Mouse (Mus musculus) cerebral cortex, adult 2 months (tissue): Measurements from ENCODE around the gene Spaca4.

Experiments used
- WGBS: fragments of 180-500 bp; shearing (Covaris S2); methylation state at CpG from one replicate; pipeline ENCODE4 v1.1.7; 2018; 5-methylcytosine and 5-hydroxymethylcytosine counted together

Spaca4 gene

DNA sequence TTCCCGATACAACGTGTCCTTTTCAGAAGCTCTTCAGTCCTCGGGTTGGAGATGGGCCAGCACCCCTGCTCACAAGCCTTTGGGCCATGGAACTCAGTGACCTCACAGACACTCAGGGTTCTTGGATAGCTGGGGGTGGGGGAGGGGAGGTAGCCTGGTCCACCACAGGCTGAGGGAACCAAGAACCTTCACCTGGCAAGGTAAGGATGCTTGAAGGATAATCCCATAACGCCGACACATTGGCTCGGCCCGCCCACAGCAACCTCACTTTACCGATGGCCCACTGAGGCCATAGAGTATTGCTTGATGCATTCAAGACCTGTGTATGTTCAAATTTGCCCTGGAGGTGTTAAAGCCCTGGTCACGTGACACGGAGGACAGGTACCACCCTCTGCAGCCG lies at the start of gene Spaca4:
TSS of gene Spaca4 (minus strand) at position 101 of the 400 bp plus-strand sequence.
- 92% methylated on average over 11 of the region's 11 CpGs for WGBS

DNA sequence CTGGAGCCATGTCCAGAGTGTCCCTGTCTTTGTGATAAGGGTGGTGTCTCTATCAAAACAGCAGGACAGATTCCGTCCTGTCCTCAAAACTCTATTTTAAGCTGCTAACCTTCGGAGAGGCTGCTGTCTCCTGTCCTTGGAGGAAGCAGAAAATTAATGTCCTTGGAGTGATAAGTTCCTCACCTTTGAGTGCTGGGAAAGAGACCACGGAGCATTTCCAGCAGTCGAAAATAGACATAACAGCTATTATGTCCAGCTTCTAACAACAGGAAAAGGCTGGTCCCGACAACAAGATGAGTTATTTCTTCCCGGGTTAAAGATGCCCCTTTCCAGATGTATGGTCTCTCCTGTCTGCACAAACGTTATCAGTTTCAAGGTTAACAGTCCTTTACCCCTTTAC lies 49.6 kb upstream of the Spaca4 start:
- 81% methylated on average over 7 of the region's 7 CpGs for WGBS

DNA sequence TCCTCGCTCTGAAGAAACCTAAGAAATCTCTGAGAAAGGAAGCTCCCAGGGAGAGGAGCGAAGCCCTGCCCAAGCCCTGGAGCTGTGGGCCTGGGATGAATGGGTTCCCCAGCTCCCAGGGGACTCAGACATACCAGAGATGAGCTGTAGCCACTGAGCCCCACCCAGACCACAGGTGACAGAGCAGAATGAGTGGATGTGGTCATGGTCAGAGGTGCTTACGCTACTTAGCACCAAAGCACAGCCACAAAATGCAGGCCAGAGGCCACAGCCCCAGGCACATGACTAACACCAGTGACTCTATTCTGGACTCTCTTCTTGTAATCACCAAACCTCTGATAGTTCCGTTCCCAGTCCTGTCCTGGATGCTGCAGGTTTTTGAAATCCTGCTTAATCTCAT lies 45.5 kb upstream of the Spaca4 start:
- WGBS, result 70% methylated on average over 4 of the region's 4 CpGs

DNA sequence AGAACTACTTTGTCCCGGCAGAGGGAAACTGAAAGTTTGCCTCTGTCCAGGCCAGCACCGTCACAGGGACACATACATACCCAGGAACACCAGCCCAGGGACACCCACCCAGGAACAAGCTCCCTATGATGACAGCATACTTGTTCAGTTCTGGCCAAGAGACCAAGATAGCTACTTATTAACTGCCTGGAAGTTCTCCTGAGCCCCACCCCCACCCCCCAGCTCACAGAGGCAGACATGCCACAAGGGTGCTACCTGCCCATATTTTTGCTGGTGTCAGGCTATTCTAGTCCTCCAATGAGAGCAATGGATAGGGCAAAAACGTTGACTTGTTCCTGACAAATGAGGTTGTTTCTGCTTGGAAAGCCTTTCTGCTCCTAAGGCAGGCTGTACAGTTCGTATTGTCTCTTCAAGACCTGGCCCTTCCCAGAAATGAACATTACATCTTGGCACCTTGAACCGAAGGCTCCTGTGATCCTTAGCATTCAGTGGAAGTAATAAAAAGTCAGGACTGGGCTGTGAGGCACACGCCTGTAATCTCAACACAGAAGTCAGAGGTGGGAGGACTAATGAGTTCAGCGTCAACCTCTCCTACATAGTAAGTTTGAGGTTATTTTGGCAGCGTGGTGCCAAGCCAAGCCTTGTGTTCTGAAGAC lies 44.9 kb upstream of the Spaca4 start:
- 76% methylated on average over 8 of the region's 8 CpGs for WGBS

DNA sequence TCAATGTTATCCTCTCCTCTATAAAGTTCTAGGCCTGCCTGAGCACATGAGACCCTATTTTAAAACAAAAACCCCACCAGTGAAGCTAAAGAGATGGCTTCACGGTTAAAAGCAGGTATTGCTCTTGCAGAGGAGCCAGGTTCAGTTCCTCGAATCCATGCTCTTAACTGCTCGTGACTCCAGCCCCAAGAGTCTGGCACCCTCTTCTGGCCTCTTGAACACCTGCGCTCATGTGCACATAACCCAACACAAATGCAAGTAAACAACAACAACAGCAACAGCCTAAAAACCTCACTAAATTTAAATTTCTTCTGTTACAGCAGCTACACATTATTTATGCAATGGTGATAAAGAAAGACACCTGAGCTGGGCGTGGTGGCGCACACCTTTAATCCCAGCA lies 41.9 kb upstream of the Spaca4 start:
- WGBS, result 97% methylated on average over 6 of the region's 6 CpGs

DNA sequence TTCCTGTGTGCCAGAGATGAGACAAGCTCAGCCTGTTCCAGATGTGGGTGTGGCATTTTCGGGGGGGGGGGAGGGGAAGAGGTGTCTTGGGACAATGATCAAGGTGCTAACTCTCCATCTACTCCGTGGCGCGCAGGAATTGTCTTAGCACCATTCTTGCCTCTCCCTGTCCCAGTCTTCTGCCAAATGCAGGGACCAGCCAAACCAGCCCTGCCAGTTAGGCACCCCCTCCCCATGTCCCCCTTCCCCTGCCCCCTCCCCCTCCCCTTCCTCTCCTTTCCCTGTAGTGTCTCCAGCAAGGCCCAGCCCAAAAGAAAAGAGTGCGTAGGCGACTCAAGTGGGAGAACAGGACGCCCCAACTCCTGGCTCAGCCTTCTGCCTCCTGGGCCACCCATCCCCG lies 41.2 kb upstream of the Spaca4 start:
- 64% methylated on average over 8 of the region's 8 CpGs for WGBS

DNA sequence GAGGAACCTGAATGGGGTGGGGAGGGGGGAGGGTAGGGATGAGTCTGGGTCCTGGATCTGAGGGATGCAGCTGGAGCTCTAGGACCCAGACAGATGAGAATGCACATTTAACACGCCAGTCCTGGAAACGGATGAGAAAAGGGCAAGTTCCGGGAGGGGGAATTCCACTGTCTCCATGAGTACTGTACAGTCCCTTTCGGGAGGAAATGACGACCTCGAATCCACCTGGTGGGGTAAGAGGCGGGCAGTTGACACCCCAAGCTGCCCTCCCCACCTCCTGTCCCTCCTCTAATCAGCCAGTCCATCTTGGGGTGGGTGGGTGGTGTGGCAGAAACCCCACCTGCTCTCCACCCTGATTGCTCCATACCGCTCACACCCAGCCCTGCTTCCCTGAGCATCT lies 40.4 kb upstream of the Spaca4 start:
- WGBS, result 66% methylated on average over 8 of the region's 8 CpGs

DNA sequence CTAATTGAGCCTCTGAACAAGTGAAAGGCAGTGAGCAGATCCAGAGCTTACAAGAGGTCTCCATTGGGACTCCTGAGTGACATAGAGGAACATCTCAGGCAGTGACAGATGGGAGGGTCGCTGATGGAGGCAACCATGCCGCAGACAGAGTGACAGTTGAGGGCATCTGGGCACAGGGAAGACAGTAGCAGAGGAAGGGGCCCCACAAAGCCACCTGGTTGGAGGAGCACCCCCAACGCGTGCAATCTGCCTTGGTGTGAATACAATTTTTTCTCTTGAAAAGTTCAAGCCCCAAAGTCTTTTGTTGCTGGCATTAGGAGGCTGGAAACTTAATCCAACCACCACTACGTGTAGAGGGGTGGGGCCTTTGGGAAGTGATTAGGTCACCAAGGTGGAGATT lies 34.5 kb upstream of the Spaca4 start:
- WGBS, result 78% methylated on average over 5 of the region's 5 CpGs

DNA sequence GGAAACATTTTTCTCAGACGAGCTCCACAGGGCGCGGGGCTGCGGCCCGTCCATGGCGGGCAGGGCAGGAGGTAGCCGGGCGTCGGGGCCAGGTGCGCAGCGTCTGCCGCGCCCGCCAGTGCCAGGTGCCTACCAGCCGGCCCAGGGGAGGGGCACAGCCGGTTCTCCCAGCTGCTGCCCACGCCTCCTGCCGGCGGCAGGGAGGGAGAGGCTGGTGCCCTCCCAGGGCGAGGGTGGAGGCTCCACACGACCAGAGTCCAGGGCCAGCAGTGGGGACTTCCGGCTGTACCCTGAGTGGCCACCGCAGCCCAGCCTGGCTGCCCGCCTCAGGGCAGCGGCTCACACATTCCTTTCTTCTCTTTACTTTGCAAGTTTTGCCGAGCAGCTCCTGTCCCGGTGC lies 33.8 kb upstream of the Spaca4 start:
- 16% methylated on average over 25 of the region's 27 CpGs for WGBS

DNA sequence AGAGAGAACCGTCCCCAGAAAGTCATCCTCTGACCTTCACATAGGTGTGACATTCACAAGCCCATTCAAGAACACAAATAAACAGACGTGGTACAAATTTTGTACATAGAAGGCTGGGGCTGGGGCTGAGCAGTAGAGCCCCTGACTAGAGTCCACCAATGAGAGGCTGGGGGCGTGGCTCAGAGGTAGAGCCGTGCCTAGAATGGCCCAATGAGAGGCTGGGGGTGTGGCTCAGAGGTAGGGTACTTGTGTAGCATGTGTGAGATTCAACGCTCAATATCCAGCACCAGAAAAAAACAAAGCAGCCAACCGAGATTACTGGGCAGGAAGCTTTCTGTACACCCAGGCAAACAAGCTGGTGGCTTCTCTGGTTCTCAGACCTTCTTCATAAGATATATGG lies 30.1 kb upstream of the Spaca4 start:
- 68% methylated on average over 6 of the region's 6 CpGs for WGBS

DNA sequence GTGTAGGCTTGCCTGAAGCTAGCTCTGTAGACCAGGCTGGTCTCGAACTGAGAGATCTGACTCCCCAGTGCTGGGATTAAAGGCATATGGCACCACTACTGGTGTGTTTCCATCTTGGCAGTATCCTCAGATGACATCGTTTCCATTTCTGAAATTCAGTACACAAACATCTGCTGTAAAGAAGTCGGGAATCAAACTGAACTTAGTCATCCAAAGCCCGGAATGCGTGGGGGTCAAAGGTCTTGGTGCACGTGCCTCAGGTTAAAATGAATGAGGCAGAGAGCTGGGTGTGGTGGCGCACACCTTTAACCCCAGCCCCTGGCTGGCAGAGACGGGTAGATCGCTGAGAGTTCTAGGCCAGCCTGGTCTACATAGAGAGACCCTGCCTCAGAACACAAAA lies 24.5 kb upstream of the Spaca4 start:
- WGBS, result 64% methylated on average over 9 of the region's 9 CpGs

DNA sequence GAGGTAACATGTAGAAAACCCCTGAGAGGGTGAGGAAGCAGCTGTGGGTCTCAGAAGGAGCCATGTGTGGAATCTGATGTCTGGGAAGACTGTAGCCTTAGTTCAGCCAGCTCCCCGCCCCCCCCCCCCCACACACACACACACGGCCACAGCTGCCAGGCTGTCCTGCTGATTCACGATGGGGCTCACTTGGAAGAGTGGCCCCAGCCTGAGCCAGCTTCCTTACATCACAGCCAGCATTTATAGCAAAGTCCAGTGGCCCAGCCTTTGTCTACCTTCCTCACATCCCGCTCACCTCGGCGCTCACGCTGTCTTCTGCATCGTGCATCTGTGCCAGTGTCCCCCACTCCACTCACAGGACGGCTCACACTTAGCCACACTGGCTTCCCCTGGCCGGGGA lies 23.8 kb upstream of the Spaca4 start:
- WGBS, result 45% methylated on average over 10 of the region's 10 CpGs

DNA sequence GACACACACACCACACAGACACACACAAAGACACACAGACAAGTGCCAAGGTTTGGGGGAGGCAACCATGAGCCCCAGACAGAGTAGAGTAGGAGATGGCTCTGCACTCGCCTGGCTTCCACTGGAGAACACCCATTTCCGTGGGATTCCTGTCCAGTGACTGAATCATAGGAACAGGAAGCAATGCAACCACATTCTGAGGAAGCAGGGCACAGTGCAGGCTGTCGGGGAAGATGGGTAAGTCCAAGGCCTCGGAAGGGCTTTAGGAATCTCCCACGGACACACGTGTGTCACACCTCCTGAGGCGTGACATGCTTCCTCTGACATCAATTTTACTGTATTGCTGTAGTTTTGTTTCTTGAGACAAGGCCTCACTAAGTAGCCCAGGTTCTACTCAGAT lies 22.5 kb upstream of the Spaca4 start:
- WGBS, result 68% methylated on average over 7 of the region's 7 CpGs

DNA sequence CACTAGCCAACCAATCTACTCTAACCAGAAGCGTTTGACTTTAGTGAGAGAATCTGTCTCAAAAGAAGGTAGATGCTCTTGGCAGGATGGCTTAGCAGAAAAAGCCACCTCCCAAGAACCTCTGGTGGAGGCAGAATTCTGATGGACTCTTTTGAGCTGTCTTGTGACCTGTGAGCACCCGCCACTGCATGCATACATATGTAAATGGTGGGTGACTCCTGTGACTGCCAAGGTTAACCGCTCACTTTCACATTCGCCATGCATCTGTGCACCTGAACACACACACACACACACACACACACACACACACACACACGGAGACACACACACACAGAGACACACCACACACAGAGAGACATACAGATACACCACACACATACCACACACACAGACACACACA lies 21.8 kb upstream of the Spaca4 start:
- 88% methylated on average over 5 of the region's 5 CpGs for WGBS

DNA sequence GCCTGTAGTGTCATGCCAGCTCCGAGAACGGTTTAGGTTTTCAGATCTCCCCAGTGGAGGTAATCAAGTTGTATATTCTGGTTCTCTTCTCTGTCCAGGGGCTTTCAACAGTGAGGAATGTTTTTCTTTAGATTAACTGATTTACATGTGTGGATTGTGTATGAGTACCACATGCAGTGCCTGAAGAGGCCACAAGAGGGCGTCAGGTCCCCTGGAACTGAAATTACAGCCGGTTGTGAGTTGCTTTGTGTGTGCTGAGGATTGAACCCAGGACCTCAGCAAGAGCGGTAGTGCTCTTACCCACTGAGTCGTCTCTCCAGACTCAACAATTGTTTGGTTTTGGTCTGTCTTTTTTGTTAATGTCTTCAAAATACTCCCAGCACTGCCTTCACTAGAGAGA lies 20.9 kb upstream of the Spaca4 start:
- WGBS, result 66% methylated on average over 6 of the region's 6 CpGs

DNA sequence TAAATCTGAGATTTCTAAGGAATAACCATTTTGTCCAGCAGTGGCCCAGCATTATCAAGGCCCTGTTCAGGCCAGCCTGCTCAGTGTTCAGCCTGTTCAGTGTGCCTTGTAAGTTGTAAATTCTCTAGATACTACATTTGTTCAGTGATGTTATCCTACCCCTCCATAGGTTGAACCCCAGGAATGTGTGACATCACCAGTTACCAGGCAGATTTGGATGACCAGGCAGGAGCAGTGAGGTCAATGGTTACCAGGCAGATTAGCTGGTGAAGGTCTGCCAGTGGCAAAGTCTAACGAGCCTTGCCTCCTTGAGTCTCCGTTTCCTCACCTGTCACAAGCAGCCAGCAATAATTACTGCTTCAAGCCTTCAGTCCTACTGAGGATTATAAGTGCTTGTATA lies 18.8 kb upstream of the Spaca4 start:
- 62% methylated on average over 2 of the region's 2 CpGs for WGBS

DNA sequence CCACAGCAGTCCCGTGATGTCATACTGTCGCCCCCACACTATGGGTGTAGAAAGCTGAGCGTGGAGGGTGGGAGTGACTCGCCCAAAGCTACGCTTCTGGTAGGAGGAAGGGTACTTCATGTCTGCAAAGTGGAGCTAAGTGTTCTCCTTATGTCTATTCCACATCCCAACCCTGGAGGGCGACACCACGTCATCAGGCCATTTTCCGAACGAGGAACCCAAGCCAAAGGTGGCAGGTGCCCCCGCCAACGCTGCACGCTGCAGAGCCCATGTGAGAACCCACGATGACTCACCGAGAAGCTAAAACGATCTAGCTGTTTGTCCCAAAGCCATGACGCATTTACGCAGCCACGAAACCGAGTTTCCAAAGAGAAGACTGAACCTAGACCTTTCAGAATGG lies 16.7 kb upstream of the Spaca4 start:
- WGBS, result 18% methylated on average over 19 of the region's 19 CpGs

DNA sequence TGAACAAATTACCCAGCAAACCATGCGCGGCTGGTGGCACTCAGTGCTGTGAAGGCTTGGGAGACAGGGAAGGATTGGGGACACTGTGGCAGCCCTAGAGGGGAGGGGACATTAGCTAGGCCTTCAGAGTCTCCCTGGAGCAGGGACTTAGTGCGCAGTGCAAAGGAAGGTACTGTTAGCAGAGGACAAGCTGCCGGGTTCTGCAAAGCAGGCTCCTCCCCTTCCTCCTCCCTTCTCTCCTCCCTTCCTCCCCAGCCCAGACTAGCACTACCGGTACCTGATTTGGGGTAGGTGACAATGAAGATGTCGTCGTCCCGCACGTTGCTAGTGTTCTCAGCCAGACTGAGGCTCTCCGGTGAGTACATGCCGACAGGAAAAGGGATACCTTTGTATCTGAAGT lies 16.2 kb upstream of the Spaca4 start:
- 40% methylated on average over 11 of the region's 11 CpGs for WGBS

DNA sequence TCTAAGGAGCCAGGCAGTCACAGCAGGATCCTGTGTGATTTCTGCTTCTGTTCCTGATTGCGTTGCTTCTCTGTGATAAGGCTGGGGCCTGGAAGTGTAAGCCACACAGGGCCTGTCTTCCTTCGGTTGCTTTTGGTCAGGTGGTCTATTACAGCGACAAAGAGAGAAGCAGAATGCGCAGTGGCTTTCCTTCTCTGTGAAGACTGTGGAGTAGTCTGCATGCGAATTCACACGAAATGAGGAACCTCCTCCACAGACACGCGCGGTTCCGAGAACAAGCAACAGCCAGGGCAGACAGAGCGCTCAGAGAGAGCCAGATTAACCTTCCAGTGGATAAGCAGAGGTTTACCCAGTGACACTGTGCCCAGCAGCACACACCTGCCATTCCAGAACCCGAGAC lies 15.7 kb upstream of the Spaca4 start:
- 61% methylated on average over 12 of the region's 12 CpGs for WGBS

DNA sequence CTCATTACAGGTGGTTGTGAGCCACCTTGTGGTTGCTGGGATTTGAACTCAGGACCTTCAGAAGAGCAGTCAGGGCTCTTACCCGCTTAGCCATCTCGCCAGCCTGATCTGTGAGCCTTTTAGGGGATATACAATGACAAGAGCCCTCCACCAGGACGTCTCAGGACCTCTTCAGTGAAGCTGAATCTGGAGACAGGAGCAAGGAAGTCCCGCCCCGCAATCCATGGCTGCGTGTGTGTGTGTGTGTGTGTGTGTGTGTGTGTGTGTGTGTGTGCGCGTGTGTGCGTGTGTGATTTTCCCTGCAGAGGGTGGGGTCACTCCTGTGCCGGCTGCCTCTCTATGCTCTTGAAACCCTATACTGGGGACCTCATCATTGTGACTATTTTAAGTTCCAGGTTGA lies 14.2 kb upstream of the Spaca4 start:
- 70% methylated on average over 10 of the region's 10 CpGs for WGBS

DNA sequence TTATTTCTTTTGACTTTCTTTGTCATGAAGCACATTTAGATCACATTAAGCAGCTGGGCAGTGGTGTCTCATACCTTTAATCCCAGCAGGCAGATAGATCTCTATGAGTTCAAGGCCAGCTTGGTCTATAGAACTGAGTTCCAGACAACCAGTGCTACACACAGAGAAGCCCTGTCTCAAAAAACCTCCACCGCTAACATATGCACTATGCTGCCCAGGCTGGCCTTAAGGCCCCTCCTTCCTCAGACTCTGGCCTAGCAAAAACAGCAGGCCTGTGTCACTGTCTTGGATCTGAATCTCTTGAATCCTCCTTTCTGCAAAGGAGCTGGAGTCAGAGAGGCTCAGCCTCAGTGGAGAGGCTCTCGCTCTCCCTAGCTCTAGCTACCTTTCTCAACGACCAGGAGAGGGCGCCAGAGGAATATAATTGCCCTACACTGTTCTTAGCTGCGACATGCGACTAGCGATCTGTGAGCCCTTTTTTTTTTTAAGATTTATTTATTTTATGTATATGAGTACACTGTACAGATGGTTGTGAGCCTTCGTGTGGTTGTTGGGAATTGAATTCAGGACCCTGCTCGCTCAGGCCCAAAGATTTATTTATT lies 13.7 kb upstream of the Spaca4 start:
- 8% methylated on average over 9 of the region's 9 CpGs for WGBS

DNA sequence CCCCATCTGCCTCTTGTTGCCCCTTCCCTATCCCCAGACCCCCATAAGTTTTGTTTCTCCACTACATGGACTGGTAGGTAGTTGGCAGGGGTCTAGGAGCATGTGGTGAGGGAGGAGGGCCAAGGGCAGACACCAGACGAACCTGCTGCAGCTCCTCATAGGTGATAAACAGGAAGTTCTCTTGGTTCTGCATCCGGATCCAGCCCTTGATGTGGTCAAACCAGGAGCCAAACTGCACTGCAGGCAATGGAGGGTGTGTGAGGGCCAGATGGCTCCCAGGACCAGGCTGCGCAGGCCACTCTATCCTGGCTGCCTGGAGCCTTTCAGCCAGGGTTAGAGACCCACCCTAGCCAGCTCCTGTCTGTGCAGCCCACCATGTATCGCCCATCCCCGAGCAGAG lies 7.9 kb upstream of the Spaca4 start:
- WGBS, result 89% methylated on average over 5 of the region's 5 CpGs

DNA sequence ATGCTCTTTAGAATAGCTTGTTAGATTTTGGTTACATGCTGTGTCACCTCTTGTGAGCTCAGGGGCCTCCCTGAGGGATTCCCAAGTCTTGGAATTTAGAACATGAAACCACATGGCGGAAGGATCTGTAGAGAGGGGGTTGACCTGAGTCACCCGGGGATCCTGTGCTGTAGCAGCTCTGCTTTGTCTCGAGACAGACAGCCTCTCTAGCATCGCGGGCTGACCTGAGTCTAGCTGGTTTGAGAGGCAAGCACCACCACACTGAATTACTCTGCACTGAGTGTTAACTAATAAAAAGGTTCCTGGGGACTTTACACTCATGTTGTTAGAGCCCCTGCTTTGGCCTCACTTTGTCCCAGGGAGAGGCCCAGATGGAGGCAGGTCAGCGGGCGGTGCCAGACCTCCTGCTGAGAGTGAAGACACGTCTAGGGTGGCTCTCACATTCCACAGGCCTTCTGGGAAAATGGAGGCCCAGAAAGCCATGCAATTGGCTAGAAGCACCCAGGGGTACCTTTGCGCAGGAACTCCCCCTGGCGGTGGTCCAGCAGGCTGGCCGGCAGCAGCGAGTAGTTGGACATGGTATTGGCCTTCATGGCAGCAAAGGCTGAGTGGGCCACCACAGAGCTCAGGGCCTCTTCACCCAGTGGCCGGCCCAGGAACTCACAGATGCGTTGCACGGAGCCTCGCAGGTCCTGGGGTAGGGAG lies 5.3 kb upstream of the Spaca4 start:
- 51% methylated on average over 16 of the region's 16 CpGs for WGBS
